Mouse (Mus musculus): ENCODE data around the gene 1700001C19Rik.
A peak's percentile ranks its signal among the peaks of the same experiment; 100 is the strongest.

1700001C19Rik gene

DNA sequence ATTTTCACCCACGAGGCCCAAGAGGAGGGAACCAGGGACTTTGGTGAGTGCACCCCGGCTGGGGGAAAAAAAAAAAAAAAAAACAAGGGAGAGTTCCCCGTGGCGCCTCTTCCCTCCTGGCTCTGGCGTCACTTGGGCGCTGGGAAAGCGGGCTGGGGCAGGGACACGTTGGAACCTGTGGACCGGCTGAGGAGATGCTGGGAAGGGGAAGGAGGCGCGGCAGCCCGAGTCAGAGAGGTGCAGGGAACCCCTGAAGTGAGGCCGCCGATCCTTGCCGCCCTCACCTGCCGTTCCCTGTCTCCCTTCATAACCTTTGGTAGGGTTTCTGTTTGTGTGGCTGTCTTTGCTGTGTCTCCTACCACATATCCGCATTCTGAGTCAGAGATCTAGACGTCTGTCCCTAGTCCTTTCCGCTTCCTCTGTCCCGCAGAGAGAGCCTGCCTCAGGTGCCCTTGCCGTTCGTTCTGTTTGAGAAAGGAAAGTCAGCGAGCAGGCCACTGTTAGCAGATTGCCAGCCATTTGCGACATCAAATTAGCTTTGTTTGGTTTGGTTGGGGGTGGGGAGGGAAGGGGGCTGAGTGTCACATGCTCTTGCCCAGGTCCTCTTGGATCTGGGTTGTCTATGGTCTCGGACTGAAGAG lies at the start of gene 1700001C19Rik:
Gene 1700001C19Rik, minus strand, starts transcription at position 470 of the 641 bp plus-strand sequence.
- no peak for DNase-seq (ENCODE audit: low spot score in 2 of 2)

GRCm38 (mm10) chr17:47485791-47486190 lies 48.6 kb upstream of the 1700001C19Rik start:
- DNase-seq (ENCODE audit: low spot score in 2 of 2) = peak in 1 of 2 experiments; percentile 74

DNA sequence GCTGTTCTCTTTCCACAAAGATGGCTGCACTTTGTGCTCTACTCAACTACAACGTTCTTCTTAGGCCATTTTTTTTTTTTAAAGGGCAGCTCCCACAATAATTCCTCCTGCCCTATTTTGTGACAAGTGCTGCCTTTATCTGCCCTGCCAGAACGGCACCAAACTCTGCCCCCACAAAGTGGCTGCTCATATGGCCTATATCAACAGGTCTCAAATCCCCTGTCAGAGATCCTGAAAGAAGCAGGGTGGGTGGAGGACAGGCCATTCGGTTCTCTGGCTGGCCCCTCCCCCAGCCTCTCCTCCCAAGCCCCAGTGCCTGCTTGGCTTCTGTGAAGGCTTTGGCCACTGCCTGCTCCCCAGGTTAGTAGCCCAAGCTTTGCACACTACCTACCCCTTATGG lies 47.8 kb upstream of the 1700001C19Rik start:
- no peak for DNase-seq (ENCODE audit: low spot score in 2 of 2)

DNA sequence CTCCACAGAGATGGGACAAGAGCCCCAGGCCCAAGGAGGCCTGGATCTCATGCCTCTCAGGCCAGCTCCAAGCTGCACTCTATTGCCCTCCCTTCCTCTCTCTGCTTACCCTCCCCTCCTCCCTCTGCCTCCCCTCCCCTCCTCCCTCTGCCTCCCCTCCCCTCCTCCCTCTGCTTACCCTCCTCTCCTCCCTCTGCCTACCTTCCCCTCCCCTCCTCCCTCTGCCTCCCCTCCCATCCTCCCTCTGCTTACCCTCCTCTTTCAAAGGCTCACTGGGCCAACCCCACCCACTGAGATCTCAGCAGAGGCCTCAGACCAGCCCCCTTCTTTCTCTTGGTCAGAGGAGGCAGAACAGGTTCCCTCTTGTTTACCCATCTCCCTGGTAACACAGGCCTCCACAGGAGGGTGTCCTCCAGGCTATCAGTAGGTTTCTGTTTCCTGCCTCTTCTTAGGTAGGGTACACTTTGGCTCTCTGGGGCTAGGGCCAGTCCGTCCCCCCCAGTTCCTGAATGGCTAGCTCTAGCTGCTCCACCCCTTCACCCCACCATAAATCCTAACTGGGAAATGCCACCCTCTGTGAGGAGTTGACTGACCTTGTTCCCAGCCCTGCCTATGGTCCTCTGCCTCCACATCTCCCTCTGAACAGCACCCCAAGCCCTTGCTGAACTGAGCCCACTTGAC lies 47.2 kb upstream of the 1700001C19Rik start:
- no peak for DNase-seq (ENCODE audit: low spot score in 2 of 2)

DNA sequence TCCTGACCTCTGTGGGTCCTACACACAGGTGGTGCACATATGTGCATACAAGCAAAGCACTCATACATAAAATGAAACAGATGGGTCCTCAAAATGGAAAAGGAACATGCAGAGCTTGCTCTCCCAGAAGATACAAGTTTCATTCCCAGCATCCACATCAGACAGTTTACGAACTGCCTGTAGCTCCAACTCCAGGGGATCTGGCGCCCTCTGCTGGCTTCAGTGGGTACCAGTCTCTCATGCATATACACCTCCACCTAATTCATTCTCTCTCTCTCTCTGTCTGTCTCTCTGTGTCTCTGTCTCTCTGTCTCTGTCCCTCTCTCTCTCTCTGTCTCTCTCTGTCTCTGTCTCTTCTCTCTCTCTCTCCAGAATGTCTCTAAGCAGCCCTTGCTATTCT lies 45.2 kb upstream of the 1700001C19Rik start:
- peak; percentile 76 to 92 for DNase-seq (ENCODE audit: low spot score in 2 of 2)

- no peak for DNase-seq (ENCODE audit: low spot score in 2 of 2)
Measured at GRCm38 (mm10) chr17:47479887-47480286, 42.7 kb upstream of the 1700001C19Rik start.

- peak; percentile 53 to 76 for DNase-seq (ENCODE audit: low spot score in 2 of 2)
Measured at GRCm38 (mm10) chr17:47475714-47476113, 38.5 kb upstream of the 1700001C19Rik start.

GRCm38 (mm10) chr17:47475181-47475580 lies 38.0 kb upstream of the 1700001C19Rik start:
- no peak for DNase-seq (ENCODE audit: low spot score in 2 of 2)

GRCm38 (mm10) chr17:47474250-47474649 lies 37.1 kb upstream of the 1700001C19Rik start:
- DNase-seq (ENCODE audit: low spot score in 2 of 2) = no peak

DNA sequence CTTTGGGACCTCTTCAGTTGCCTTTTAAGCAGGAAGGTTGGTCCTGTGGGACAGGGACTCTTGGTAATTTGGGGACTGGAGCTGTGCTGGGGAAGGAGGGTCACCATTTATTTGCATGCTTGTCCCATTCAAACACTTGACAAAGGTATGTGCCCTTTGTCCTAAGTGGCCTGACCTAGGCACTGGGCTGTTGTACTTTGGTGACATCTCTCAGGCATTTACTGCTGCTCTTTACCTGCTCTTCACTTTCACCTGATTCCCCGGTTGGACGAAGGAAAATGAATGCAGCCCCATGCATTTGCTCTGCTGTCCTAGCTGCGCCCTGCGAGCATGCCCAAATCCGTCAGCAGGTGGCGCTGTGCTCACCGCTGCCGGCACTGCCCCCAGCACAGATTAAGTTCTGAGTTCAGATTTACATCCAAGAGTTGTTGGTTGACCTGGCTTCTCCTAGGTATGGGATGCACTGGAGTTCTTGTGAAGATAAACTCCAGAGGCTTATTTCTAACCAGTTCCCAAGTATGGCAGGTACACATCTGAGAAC lies 36.3 kb upstream of the 1700001C19Rik start:
- peak; percentile 66 to 91 for DNase-seq (ENCODE audit: low spot score in 2 of 2)

- DNase-seq (ENCODE audit: low spot score in 2 of 2) = no peak
Measured at GRCm38 (mm10) chr17:47472435-47473350, 35.5 kb upstream of the 1700001C19Rik start.

DNA sequence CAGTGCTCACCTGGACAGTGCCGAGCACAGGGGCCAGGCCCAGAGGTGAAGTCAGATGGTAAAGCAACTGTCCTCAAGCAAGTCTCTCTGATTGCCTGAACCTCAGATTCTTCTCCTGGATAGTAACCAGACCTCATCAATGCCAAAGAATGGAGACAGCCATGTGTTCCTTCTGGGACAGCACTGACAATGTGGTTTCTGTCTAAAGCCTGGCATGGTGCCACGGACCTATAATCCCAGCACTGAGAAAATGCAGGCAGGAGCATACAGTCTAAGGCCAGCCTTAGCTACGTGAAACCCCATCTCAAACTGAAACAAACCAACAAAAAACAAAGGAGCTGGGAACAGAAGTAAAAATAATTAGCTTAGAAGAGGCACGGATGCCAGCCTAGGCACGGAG lies 33.5 kb upstream of the 1700001C19Rik start:
- DNase-seq (ENCODE audit: low spot score in 2 of 2) = no peak

DNA sequence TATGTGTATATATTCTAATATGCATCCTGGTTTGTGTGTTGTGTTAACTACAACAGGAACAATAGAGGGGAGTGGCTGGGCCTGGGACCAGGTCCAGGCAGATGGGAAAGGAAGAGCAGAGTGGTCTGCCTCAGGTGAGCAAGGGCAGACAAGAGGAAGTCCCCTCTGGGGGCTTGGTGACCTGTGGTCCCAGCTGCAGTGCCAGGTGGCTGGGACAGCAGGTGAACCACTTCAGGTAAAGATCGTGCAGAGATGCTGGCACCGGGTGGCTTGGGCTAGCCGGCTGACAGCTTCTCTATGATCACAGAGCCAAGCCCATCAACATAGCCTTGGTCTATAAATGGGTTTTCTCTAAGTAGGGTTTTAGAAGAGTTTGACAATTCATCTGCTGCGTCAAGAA lies 32.9 kb upstream of the 1700001C19Rik start:
- DNase-seq (ENCODE audit: low spot score in 2 of 2) = no peak

DNA sequence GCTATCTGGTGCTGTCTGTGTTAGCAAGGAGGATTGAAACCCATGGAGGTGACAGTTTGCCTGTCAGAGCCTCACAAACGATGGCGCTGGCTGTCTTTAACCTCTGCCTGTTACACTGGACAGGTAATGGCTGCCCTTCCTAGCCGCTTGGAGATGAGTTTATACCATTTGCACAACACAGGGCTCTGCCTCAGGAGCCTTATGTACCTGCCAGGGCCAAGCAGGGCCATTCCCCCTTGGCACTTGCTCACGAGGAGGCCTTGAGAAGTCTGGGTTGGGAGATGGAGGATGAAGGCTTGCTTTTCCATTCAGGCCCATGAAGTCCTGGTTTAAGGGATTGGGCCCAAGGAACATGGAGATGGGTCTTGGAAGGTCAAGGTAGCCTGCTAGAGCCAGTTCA lies 32.5 kb upstream of the 1700001C19Rik start:
- DNase-seq (ENCODE audit: low spot score in 2 of 2) = no peak

GRCm38 (mm10) chr17:47468466-47468865 lies 31.3 kb upstream of the 1700001C19Rik start:
- peak in 1 of 2 experiments; percentile 75 for DNase-seq (ENCODE audit: low spot score in 2 of 2)

- no peak for DNase-seq (ENCODE audit: low spot score in 2 of 2)
Measured at GRCm38 (mm10) chr17:47468063-47468462, 30.9 kb upstream of the 1700001C19Rik start.

DNA sequence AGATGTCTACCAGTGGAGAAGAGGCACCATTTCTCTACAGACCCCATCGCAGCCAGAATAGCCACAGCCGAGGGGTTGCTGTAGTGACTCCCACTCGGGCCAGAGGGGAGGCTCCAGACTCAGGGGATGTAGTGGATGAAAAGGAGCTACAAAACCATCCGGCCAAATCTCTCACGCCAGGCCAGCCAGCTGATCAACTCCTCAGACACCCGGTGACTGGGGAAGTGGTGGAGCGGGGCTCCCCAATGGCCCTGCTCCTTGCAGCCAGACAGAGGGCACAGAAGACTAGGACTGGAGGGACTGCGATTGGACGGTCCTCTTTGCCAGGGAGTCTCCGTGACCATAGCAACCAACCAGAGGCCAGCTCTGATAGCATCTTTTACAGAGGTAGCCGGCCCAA lies 30.5 kb upstream of the 1700001C19Rik start:
- DNase-seq (ENCODE audit: low spot score in 2 of 2) = no peak

DNA sequence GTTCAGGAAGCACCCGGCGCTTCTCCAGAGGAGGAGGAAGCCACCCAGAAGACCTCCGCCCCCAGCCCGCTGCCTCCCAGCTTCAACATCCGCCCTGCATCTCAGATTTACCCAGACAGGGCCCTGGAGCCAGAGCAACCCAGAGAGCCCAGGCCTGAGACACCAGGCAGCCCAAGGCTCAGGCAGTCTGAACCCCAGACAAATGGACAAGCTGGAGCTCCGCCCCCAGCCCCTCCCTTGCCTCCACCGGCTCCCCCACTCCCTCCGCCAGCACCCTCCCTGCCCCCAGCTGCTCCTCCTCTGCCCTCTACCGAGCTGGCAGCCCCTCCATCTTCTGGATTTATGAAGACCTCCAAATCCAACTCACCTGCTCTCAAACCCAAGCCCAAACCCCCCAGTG lies 29.1 kb upstream of the 1700001C19Rik start:
- DNase-seq (ENCODE audit: low spot score in 2 of 2) = no peak

- DNase-seq (ENCODE audit: low spot score in 2 of 2) = no peak
Measured at GRCm38 (mm10) chr17:47465016-47465415, 27.8 kb upstream of the 1700001C19Rik start.

- DNase-seq (ENCODE audit: low spot score in 2 of 2) = no peak
Measured at GRCm38 (mm10) chr17:47464248-47464965, 27.2 kb upstream of the 1700001C19Rik start.

DNA sequence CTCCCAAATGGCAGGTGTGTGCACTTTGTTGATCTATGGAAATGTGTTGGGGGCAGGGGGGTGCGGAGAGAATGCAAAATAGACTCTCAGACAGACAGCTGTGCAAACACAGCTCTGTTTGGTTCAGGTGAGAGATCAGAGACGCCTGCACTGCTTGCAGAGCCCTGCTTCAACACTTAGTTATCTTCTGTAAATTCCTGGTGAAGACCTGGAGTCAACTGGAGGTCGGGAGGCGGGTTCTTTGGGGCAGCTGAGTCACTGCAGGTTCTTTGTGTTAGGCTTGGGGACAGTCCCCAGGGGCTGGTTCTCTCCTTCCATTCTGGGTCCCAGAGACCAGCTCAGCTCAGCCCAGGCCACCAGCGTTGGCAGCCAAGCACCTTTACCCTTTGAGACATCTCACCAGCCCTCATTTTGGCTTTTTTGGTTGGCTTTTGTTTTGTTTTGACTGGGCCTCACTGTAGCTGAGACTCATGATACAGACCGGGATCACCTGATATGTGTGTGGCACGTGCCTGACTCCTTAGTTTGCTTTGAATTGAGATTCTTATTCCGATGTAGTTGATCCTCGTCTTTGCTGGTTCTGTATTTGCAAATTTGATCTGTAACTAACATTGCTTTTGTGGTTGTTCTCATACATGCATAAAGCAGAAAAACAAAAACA lies 25.7 kb upstream of the 1700001C19Rik start:
- DNase-seq (ENCODE audit: low spot score in 2 of 2) = no peak
